Mouse (Mus musculus) C3H10T1/2 (cell line): Measurements from ENCODE around the gene Fam219a. TPM values are rescaled to one million over a fixed set of nuclear protein-coding genes. Genes with fewer than 3 reads are reported as not detected.

Source experiments
- polyA plus RNA-seq, 2 experiments: library from polyadenylated mRNA; unstranded; fragments of >200 nt; fragmentation: generic; extraction: Trizol; gene quantifications; one replicate each; pipeline ENCODE4 v1.2.1; 2012; ENCODE audit warnings: missing spikeins in 2 of 2

Fam219a gene
- polyA plus RNA-seq = 1 to 10 TPM; 2.1 to 8.5 TPM

GRCm38 (mm10) chr4:41569411-41569885 is at the start of gene Fam219a, which contains the start of gene Dnaic1:
Gene Fam219a (minus strand): TSS chr4:41569538.
Gene Dnaic1 (plus strand): TSS chr4:41569775.

GRCm38 (mm10) chr4:41517233-41517632 is 52.1 kb downstream of the Fam219a start, which contains the start of gene 1110017D15Rik:
Gene 1110017D15Rik (minus strand): TSS chr4:41517333.

GRCm38 (mm10) chr4:41502986-41503412 is 66.3 kb downstream of the Fam219a start, which contains the start of gene AI464131:
Gene AI464131 (minus strand): TSS chr4:41503076.

Other genes with a start within 250 kb of the Fam219a start
- gene Ubap1, start 220.5 kb downstream of the Fam219a start, polyA plus RNA-seq = 10 to 100 TPM in 1 of 2 experiments, 1 to 10 TPM in 1; 9.8 to 30.3 TPM
- gene Kif24, start 104.7 kb downstream of the Fam219a start, polyA plus RNA-seq = 1 to 10 TPM in 1 of 2 experiments, under 1 TPM in 1; 0.61 to 1.6 TPM
- gene Nudt2, start 104.4 kb downstream of the Fam219a start, polyA plus RNA-seq = 10 to 100 TPM in 1 of 2 experiments, 1 to 10 TPM in 1; 8.3 to 51.5 TPM
- gene AI464131, start 66.5 kb downstream of the Fam219a start, polyA plus RNA-seq = 10 to 100 TPM in 1 of 2 experiments, 1 to 10 TPM in 1; 1.2 to 13.2 TPM
- gene 1110017D15Rik, start 52.2 kb downstream of the Fam219a start, polyA plus RNA-seq = under 1 TPM; 0.32 to 0.42 TPM
- gene Dnaic1, start 237 bp upstream of the Fam219a start, polyA plus RNA-seq = not detected
- under 1 TPM; 0.49 to 0.90 TPM for gene Enho, start 70.8 kb upstream of the Fam219a start, polyA plus RNA-seq
- under 1 TPM in 1 of 2 experiments, not detected in 1; 0.05 TPM for gene Cntfr, start 127.6 kb upstream of the Fam219a start, polyA plus RNA-seq
- gene Il11ra1, start 130.5 kb upstream of the Fam219a start, polyA plus RNA-seq = 100 to 1,000 TPM in 1 of 2 experiments, 10 to 100 TPM in 1; 68.7 to 317 TPM
- gene Rpp25l, start 144.0 kb upstream of the Fam219a start, polyA plus RNA-seq = 10 to 100 TPM; 90.6 to 99.4 TPM
- 100 to 1,000 TPM; 122 to 198 TPM for gene Dctn3, start 153.6 kb upstream of the Fam219a start, polyA plus RNA-seq
- not detected for gene Arid3c, start 161.6 kb upstream of the Fam219a start, polyA plus RNA-seq
- 10 to 100 TPM; 20.2 to 55.7 TPM for gene Galt, start 185.7 kb upstream of the Fam219a start, polyA plus RNA-seq
- 100 to 1,000 TPM in 1 of 2 experiments, 10 to 100 TPM in 1; 77.0 to 110 TPM for gene Sigmar1, start 186.6 kb upstream of the Fam219a start, polyA plus RNA-seq
- gene Ccl27a, start 204.7 kb upstream of the Fam219a start, polyA plus RNA-seq = under 1 TPM in 1 of 2 experiments, not detected in 1; 0.30 TPM